Mouse (Mus musculus): ENCODE measurements at regions not wholly inside any gene's neighbourhood (a gene's known extent, or its start where the extent isn't known, plus 50 kb on each side); places are given as distances from the start of the nearest gene placed in this dataset.

- TF ChIP-seq POLR2A (IDR thresholded peaks at IDR 0.05; ENCODE audit: borderline replicate concordance, insufficient read depth, low read length) (no peak), CTCF (IDR thresholded peaks at IDR 0.05; ENCODE audit: borderline replicate concordance, insufficient read depth, low read depth, low read length) (no peak)
These were observed 357.1 kb downstream of the Cdk5rap2 start for GRCm38 (mm10) chr4:70053136-70053535.
